Mouse (Mus musculus): Measurements from ENCODE around the gene Atp2b2.

GRCm38 (mm10) chr6:113827309-113827708 lies 215.1 kb downstream of the Atp2b2 start:
- TF ChIP-seq POLR2A (IDR thresholded peaks at IDR 0.05; ENCODE audit: insufficient read depth, low read depth, low read length), result no peak
- no peak for TF ChIP-seq CTCF (IDR thresholded peaks at IDR 0.05; ENCODE audit: insufficient read depth, low read depth, low read length)

Measured in olfactory bulb, adult 2 months (tissue).